Comparison of ENCODE assay signal across 9 mouse cellular contexts in genomic region chr16:33517627-33518026, GRCm38 (mm10). TPM values are rescaled to one million over a fixed set of nuclear protein-coding genes. Genes with fewer than 3 reads are reported as not detected.
DNase-seq lines count a peak whose midpoint lies in the region; ATAC-seq and TF ChIP-seq lines count a peak whose summit lies in the region.
"Had no signal": no experiment of that assay in that cellular context is flagged by ENCODE, and none has a peak within 500 bp of the region (broad histone marks: within the 10 kb centered on the region; RNA-seq: fewer than 3 reads in every experiment).

No protein-coding gene starts in this region.

- no peak for TF ChIP-seq CTCF in lung, embryonic 14.5 days (IDR thresholded peaks at IDR 0.05; ENCODE audit: low read depth)
- TF ChIP-seq CTCF in lung, adult 2 months (IDR thresholded peaks at IDR 0.05; ENCODE audit: insufficient read depth, low read length): no peak

- no peaks in the 10 kb centered on the region for H3K36me3 ChIP-seq in lung, embryonic 14.5 days (ENCODE audit: insufficient read depth)
- H3K36me3 ChIP-seq in embryonic facial prominence, embryonic 13.5 days: no peaks in the 10 kb centered on the region
- H3K36me3 ChIP-seq in intestine, embryonic 15.5 days: no peaks in the 10 kb centered on the region
- no peaks in the 10 kb centered on the region for H3K36me3 ChIP-seq in neural tube, embryonic 15.5 days

- H3K27me3 ChIP-seq in lung, embryonic 14.5 days (ENCODE audit: insufficient read depth, low read length): no peaks in the 10 kb centered on the region
- no peaks in the 10 kb centered on the region for H3K27me3 ChIP-seq in embryonic facial prominence, embryonic 13.5 days
- no peaks in the 10 kb centered on the region for H3K27me3 ChIP-seq in intestine, embryonic 15.5 days (replicated peaks)
- H3K27me3 ChIP-seq in neural tube, embryonic 15.5 days (replicated peaks): no peaks in the 10 kb centered on the region

- WGBS in lung, embryonic 14.5 days: 17% methylated on average over 4 of the region's 4 CpGs
- WGBS in lung, adult 2 months: 31% methylated on average over 4 of the region's 4 CpGs
- WGBS in embryonic facial prominence, embryonic 13.5 days: 28% methylated on average over 4 of the region's 4 CpGs
- WGBS in intestine, embryonic 15.5 days: 34% methylated on average over 4 of the region's 4 CpGs
- WGBS in neural tube, embryonic 15.5 days: 15% methylated on average over 4 of the region's 4 CpGs

- no peaks in the 10 kb centered on the region for H3K9me3 ChIP-seq in lung, embryonic 14.5 days (ENCODE audit: low read depth, low read length)
- no peaks in the 10 kb centered on the region for H3K9me3 ChIP-seq in embryonic facial prominence, embryonic 13.5 days
- no peaks in the 10 kb centered on the region for H3K9me3 ChIP-seq in intestine, embryonic 15.5 days
- no peaks in the 10 kb centered on the region for H3K9me3 ChIP-seq in neural tube, embryonic 15.5 days (replicated peaks)
- H3K9me3 ChIP-seq: megakaryocyte, embryonic 14.5 days had no signal

- H3K4me3 ChIP-seq in lung, embryonic 14.5 days (ENCODE audit: low read depth, low read length): peak overlapping the region; percentile 32; the same call in 1 of the 2 replicates
- H3K4me3 ChIP-seq in lung, adult 2 months (replicated peaks; ENCODE audit: extremely low read depth, low read depth, low read length): no peak overlapping the region
- H3K4me3 ChIP-seq in embryonic facial prominence, embryonic 13.5 days: peak overlapping the region; percentile 46
- H3K4me3 ChIP-seq in intestine, embryonic 15.5 days (replicated peaks): peak overlapping the region; percentile 26
- peak overlapping the region; percentile 34 for H3K4me3 ChIP-seq in neural tube, embryonic 15.5 days (replicated peaks)
- H3K4me3 ChIP-seq: megakaryocyte, embryonic 14.5 days had no signal

- peak overlapping the region; percentile 77 for H3K4me2 ChIP-seq in lung, embryonic 14.5 days
- peak overlapping the region; percentile 86 for H3K4me2 ChIP-seq in embryonic facial prominence, embryonic 13.5 days
- peak overlapping the region; percentile 77 for H3K4me2 ChIP-seq in intestine, embryonic 15.5 days (replicated peaks)
- peak overlapping the region; percentile 80 for H3K4me2 ChIP-seq in neural tube, embryonic 15.5 days

- no peak overlapping the region; the same call in 1 of the 2 replicates for H3K27ac ChIP-seq in lung, embryonic 14.5 days (ENCODE audit: low read depth)
- no peak overlapping the region for H3K27ac ChIP-seq in embryonic facial prominence, embryonic 13.5 days
- H3K27ac ChIP-seq in intestine, embryonic 15.5 days: no peak overlapping the region
- no peak overlapping the region for H3K27ac ChIP-seq in neural tube, embryonic 15.5 days (replicated peaks)

- peak overlapping the region; percentile 52; the same call in 1 of the 2 replicates for H3K9ac ChIP-seq in lung, embryonic 14.5 days
- peak overlapping the region; percentile 70 for H3K9ac ChIP-seq in embryonic facial prominence, embryonic 13.5 days
- H3K9ac ChIP-seq in intestine, embryonic 15.5 days: no peak overlapping the region
- peak overlapping the region; percentile 40; the same call in 1 of the 2 replicates for H3K9ac ChIP-seq in neural tube, embryonic 15.5 days (replicated peaks)

- no peak for TF ChIP-seq POLR2A in lung, adult 2 months (IDR thresholded peaks at IDR 0.05; ENCODE audit: borderline replicate concordance, extremely low read depth, low read depth, low read length)

- DNase-seq in lung, embryonic 14.5 days: no peak
- no peak for DNase-seq in lung, adult 2 months
- no peak for DNase-seq in spleen, adult 12 weeks (ENCODE audit: low spot score)
- DNase-seq in spleen, postnatal 10 days (ENCODE audit: low spot score in 2 of 2): no peak

- peaks cover 14% of the 10 kb centered on the region for H3K4me1 ChIP-seq in lung, embryonic 14.5 days (ENCODE audit: insufficient read depth)
- peaks cover 4% of the 10 kb centered on the region; the same call in 1 of the 2 replicates for H3K4me1 ChIP-seq in lung, adult 2 months (ENCODE audit: control insufficient read depth, insufficient read depth, low read length)
- peaks cover 19% of the 10 kb centered on the region for H3K4me1 ChIP-seq in embryonic facial prominence, embryonic 13.5 days
- H3K4me1 ChIP-seq in intestine, embryonic 15.5 days (replicated peaks): peaks cover 11% of the 10 kb centered on the region
- H3K4me1 ChIP-seq in neural tube, embryonic 15.5 days: peaks cover 15% of the 10 kb centered on the region

- ATAC-seq in lung, embryonic 14.5 days (ENCODE audit: insufficient read depth): no peak
- no peak for ATAC-seq in embryonic facial prominence, embryonic 13.5 days (ENCODE audit: insufficient number of reproducible peaks, insufficient read depth, low FRiP score, low TSS enrichment, low read depth)
- ATAC-seq in intestine, embryonic 15.5 days: peak; percentile 52
- no peak for ATAC-seq in neural tube, embryonic 15.5 days (ENCODE audit: low FRiP score)
- no peak for ATAC-seq in megakaryocyte, adult 5-6 weeks (ENCODE audit: poor library complexity, severe bottlenecking)

RNA-seq across cellular contexts. Expression of gene Slc12a8, which starts 0.5 kb away (rescaled TPM):
- polyA plus RNA-seq in lung, embryonic 14.5 days (2014; fragmentation: Nextera tagmentation; extraction: Ambion mirVana): 0.96 and 1.1 TPM in 2 replicates
- polyA plus RNA-seq in lung, adult 2 months (2012; rRNA removed): 0.84 and 0.92 TPM in 2 replicates
- polyA plus RNA-seq in embryonic facial prominence, embryonic 13.5 days (2015; fragmentation: Nextera tagmentation; extraction: Ambion mirVana): 0.32 and 0.89 TPM in 2 replicates
- polyA plus RNA-seq in intestine, embryonic 15.5 days (2015; fragmentation: Nextera tagmentation; extraction: Ambion mirVana): 6.2 and 7.2 TPM in 2 replicates
- polyA plus RNA-seq in neural tube, embryonic 15.5 days (2015; fragmentation: Nextera tagmentation; extraction: Ambion mirVana): 0.72 and 0.97 TPM in 2 replicates
- total RNA-seq in megakaryocyte, adult 5-6 weeks (2015): not detected in 2 replicates
- total RNA-seq in megakaryocyte, adult 5-6 weeks (2017): not detected in 2 replicates
